Comparison of ENCODE assay signal across 8 mouse cellular contexts in the genomic region with DNA sequence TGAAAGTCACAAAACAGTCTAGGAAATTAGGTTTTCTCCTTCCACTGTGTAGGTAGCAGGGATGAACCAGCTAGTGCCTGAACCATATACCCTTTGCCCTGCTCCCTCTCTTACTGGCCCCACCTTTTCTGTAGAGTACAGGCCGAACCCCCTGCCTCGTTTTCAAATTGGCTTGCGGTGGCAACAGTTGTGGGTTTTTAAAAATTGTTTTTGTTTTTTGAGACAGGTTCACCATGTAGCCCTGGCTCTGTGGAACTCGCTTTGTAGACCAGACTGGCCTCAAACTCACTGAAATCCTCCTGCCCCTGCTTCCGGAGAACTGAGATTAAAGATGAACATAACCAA. TPM values are rescaled to one million over a fixed set of nuclear protein-coding genes. Genes with fewer than 3 reads are reported as not detected.
DNase-seq lines count a peak whose midpoint lies in the region; ATAC-seq lines count a peak whose summit lies in the region.

No protein-coding gene starts in this region.

- peaks cover 32% of the 10 kb centered on the region for H3K4me1 ChIP-seq in lung, embryonic 15.5 days
- peaks cover 15% of the 10 kb centered on the region for H3K4me1 ChIP-seq in embryonic facial prominence, embryonic 14.5 days (ENCODE audit: control insufficient read depth, insufficient read depth, low read length)
- peaks cover 18% of the 10 kb centered on the region for H3K4me1 ChIP-seq in intestine, embryonic 15.5 days (replicated peaks)

- no peak for DNase-seq in lung, postnatal 25 days (ENCODE audit: low spot score)
- DNase-seq in embryonic facial prominence, embryonic 14.5 days (ENCODE audit: low spot score): no peak
- DNase-seq in ovary, postnatal 14 days (ENCODE audit: low spot score): no peak
- DNase-seq in cerebellum, adult 11 months: no peak
- no peak for DNase-seq in gastrocnemius, postnatal 10 days

- peak overlapping the region; percentile 46; the same call in 1 of the 2 replicates for H3K9ac ChIP-seq in lung, embryonic 15.5 days
- peak overlapping the region; percentile 55 for H3K9ac ChIP-seq in embryonic facial prominence, embryonic 14.5 days (ENCODE audit: low read depth, low read length)
- peak overlapping the region; percentile 54 for H3K9ac ChIP-seq in intestine, embryonic 15.5 days

- peak overlapping the region; percentile 79 for H3K27ac ChIP-seq in lung, embryonic 15.5 days
- H3K27ac ChIP-seq in embryonic facial prominence, embryonic 14.5 days (replicated peaks; ENCODE audit: low read depth, low read length): peak overlapping the region; percentile 71
- H3K27ac ChIP-seq in intestine, embryonic 15.5 days: peak overlapping the region; percentile 84

- peak overlapping the region; percentile 80 for H3K4me3 ChIP-seq in lung, embryonic 15.5 days
- peak overlapping the region; percentile 91 for H3K4me3 ChIP-seq in embryonic facial prominence, embryonic 14.5 days (ENCODE audit: low read depth, low read length)
- peak overlapping the region; percentile 72 for H3K4me3 ChIP-seq in intestine, embryonic 15.5 days (replicated peaks)

- peaks cover 6% of the 10 kb centered on the region for H3K36me3 ChIP-seq in lung, embryonic 15.5 days
- peaks cover 12% of the 10 kb centered on the region for H3K36me3 ChIP-seq in embryonic facial prominence, embryonic 14.5 days (ENCODE audit: control insufficient read depth, insufficient read depth, low read length)
- peaks cover 10% of the 10 kb centered on the region; the same call in 1 of the 2 replicates for H3K36me3 ChIP-seq in intestine, embryonic 15.5 days

- peak overlapping the region; percentile 77 for H3K4me2 ChIP-seq in lung, embryonic 15.5 days
- peak overlapping the region; percentile 84 for H3K4me2 ChIP-seq in embryonic facial prominence, embryonic 14.5 days (ENCODE audit: low read depth, low read length)
- peak overlapping the region; percentile 89 for H3K4me2 ChIP-seq in intestine, embryonic 15.5 days (replicated peaks)

- no peaks in the 10 kb centered on the region for H3K9me3 ChIP-seq in lung, embryonic 15.5 days
- no peaks in the 10 kb centered on the region for H3K9me3 ChIP-seq in embryonic facial prominence, embryonic 14.5 days (ENCODE audit: control insufficient read depth, low read length)
- H3K9me3 ChIP-seq in intestine, embryonic 15.5 days: no peaks in the 10 kb centered on the region

- WGBS in lung, embryonic 15.5 days: 11% methylated on average over 5 of the region's 5 CpGs
- WGBS in embryonic facial prominence, embryonic 14.5 days: 9% methylated on average over 5 of the region's 5 CpGs
- 10% methylated on average over 5 of the region's 5 CpGs for WGBS in intestine, embryonic 15.5 days

- H3K27me3 ChIP-seq in lung, embryonic 15.5 days: no peaks in the 10 kb centered on the region
- no peaks in the 10 kb centered on the region for H3K27me3 ChIP-seq in embryonic facial prominence, embryonic 14.5 days (replicated peaks; ENCODE audit: control insufficient read depth, insufficient read depth, low read length)
- no peaks in the 10 kb centered on the region for H3K27me3 ChIP-seq in intestine, embryonic 15.5 days (replicated peaks)

- ATAC-seq in lung, embryonic 15.5 days (ENCODE audit: borderline replicate concordance, extremely low read depth, low FRiP score, low TSS enrichment): peak; percentile 52
- ATAC-seq in embryonic facial prominence, embryonic 14.5 days (ENCODE audit: low read depth): peak; percentile 72
- peak; percentile 60 for ATAC-seq in intestine, embryonic 15.5 days
- peak; percentile 4; the same call in 1 of the 2 replicates for ATAC-seq in monocyte, adult 5-6 weeks (replicated peaks; ENCODE audit: insufficient number of reproducible peaks, low FRiP score, low TSS enrichment, poor library complexity, severe bottlenecking)

RNA-seq across cellular contexts. Expression of a gene that starts 0.3 kb away (rescaled TPM):
- 41.0 and 47.5 TPM in 2 replicates for polyA plus RNA-seq in lung, embryonic 15.5 days (2015; fragmentation: Nextera tagmentation; extraction: Ambion mirVana)
- 33.2 and 35.6 TPM in 2 replicates for polyA plus RNA-seq in embryonic facial prominence, embryonic 14.5 days (2014; fragmentation: Nextera tagmentation; extraction: Ambion mirVana)
- 47.2 and 58.4 TPM in 2 replicates for polyA plus RNA-seq in intestine, embryonic 15.5 days (2015; fragmentation: Nextera tagmentation; extraction: Ambion mirVana)
- total RNA-seq in monocyte, adult 5-6 weeks (2017): 13.0 to 24.9 TPM (median 21.2 TPM) in 3 replicates
- 10 to 100 TPM; 10.7 to 13.8 TPM for total RNA-seq in gastrocnemius, postnatal 10 days (2021)

RNA-seq across cellular contexts. Expression of a gene that starts 8.4 kb away (rescaled TPM):
- 567 and 596 TPM in 2 replicates for polyA plus RNA-seq in lung, embryonic 15.5 days (2015; fragmentation: Nextera tagmentation; extraction: Ambion mirVana)
- polyA plus RNA-seq in embryonic facial prominence, embryonic 14.5 days (2014; fragmentation: Nextera tagmentation; extraction: Ambion mirVana): 549 and 578 TPM in 2 replicates
- polyA plus RNA-seq in intestine, embryonic 15.5 days (2015; fragmentation: Nextera tagmentation; extraction: Ambion mirVana): 515 and 540 TPM in 2 replicates
- total RNA-seq in monocyte, adult 5-6 weeks (2017): 1,029 to 1,258 TPM (median 1,077 TPM) in 3 replicates
- 1,000 to 10,000 TPM in 1 of 2 experiments, 100 to 1,000 TPM in 1; 974 to 1,018 TPM for total RNA-seq in gastrocnemius, postnatal 10 days (2021)

RNA-seq across cellular contexts. Expression of a gene that starts 14.7 kb away (rescaled TPM):
- polyA plus RNA-seq in lung, embryonic 15.5 days (2015; fragmentation: Nextera tagmentation; extraction: Ambion mirVana): 52.6 and 56.1 TPM in 2 replicates
- 53.4 and 58.3 TPM in 2 replicates for polyA plus RNA-seq in embryonic facial prominence, embryonic 14.5 days (2014; fragmentation: Nextera tagmentation; extraction: Ambion mirVana)
- polyA plus RNA-seq in intestine, embryonic 15.5 days (2015; fragmentation: Nextera tagmentation; extraction: Ambion mirVana): 56.6 and 62.7 TPM in 2 replicates
- total RNA-seq in monocyte, adult 5-6 weeks (2017): 30.4 to 45.3 TPM (median 37.3 TPM) in 3 replicates
- total RNA-seq in gastrocnemius, postnatal 10 days (2021): 10 to 100 TPM; 29.8 to 30.4 TPM

RNA-seq across cellular contexts. Expression of a gene that starts 15.6 kb away (rescaled TPM):
- 0.16 TPM in 2 replicates for polyA plus RNA-seq in lung, embryonic 15.5 days (2015; fragmentation: Nextera tagmentation; extraction: Ambion mirVana)
- not detected in 2 replicates for polyA plus RNA-seq in embryonic facial prominence, embryonic 14.5 days (2014; fragmentation: Nextera tagmentation; extraction: Ambion mirVana)
- 0.13 and 0.15 TPM in 2 replicates for polyA plus RNA-seq in intestine, embryonic 15.5 days (2015; fragmentation: Nextera tagmentation; extraction: Ambion mirVana)
- total RNA-seq in monocyte, adult 5-6 weeks (2017): 0.49 TPM in 1 of 3 replicates, not detected in the others
- not detected for total RNA-seq in gastrocnemius, postnatal 10 days (2021)

RNA-seq across cellular contexts. Expression of a gene that starts 33.0 kb away (rescaled TPM):
- 34.1 and 36.9 TPM in 2 replicates for polyA plus RNA-seq in lung, embryonic 15.5 days (2015; fragmentation: Nextera tagmentation; extraction: Ambion mirVana)
- 24.1 and 25.9 TPM in 2 replicates for polyA plus RNA-seq in embryonic facial prominence, embryonic 14.5 days (2014; fragmentation: Nextera tagmentation; extraction: Ambion mirVana)
- 52.5 and 53.0 TPM in 2 replicates for polyA plus RNA-seq in intestine, embryonic 15.5 days (2015; fragmentation: Nextera tagmentation; extraction: Ambion mirVana)
- total RNA-seq in monocyte, adult 5-6 weeks (2017): 28.4 to 40.6 TPM (median 30.5 TPM) in 3 replicates
- 10 to 100 TPM; 29.2 to 35.9 TPM for total RNA-seq in gastrocnemius, postnatal 10 days (2021)

Comparison
In these comparisons a context has a peak if more than half of its experiments do, and no peak if none do; other contexts are left out.
1. ATAC-seq: peak in every context shown above with its lines; median percentile 72 in embryonic facial prominence, embryonic 14.5 days; 60 in intestine, embryonic 15.5 days; 52 in lung, embryonic 15.5 days; 4 in monocyte, adult 5-6 weeks.